20 mouse cellular contexts compared by ENCODE assay signal in genomic region chr3:153975791-153976190, GRCm38 (mm10). TPM values are rescaled to one million over a fixed set of nuclear protein-coding genes. Genes with fewer than 3 reads are reported as not detected.
DNase-seq lines count a peak whose midpoint lies in the region; ATAC-seq lines count a peak whose summit lies in the region.
"Had no signal": no experiment of that assay in that cellular context is flagged by ENCODE, and none has a peak within 500 bp of the region (broad histone marks: within the 10 kb centered on the region; RNA-seq: fewer than 3 reads in every experiment).

No protein-coding gene starts in this region.

- H3K36me3 ChIP-seq in heart, embryonic 11.5 days (ENCODE audit: control insufficient read depth, insufficient read depth, low read length), result no peaks in the 10 kb centered on the region
- no peaks in the 10 kb centered on the region for H3K36me3 ChIP-seq in midbrain, embryonic 14.5 days (ENCODE audit: control insufficient read depth, insufficient read depth, low read length)
- H3K36me3 ChIP-seq in midbrain, embryonic 10.5 days, result no peaks in the 10 kb centered on the region
- no peaks in the 10 kb centered on the region for H3K36me3 ChIP-seq in liver, embryonic 12.5 days
- H3K36me3 ChIP-seq: embryonic facial prominence, embryonic 13.5 days; heart, embryonic 10.5 days; limb, embryonic 12.5 days had no signal

- peaks cover 3% of the 10 kb centered on the region; the same call in 1 of the 2 replicates for H3K4me1 ChIP-seq in heart, embryonic 11.5 days (ENCODE audit: control insufficient read depth, insufficient read depth, low read length)
- peaks cover 14% of the 10 kb centered on the region for H3K4me1 ChIP-seq in midbrain, embryonic 14.5 days (ENCODE audit: control insufficient read depth, insufficient read depth, low read length)
- peaks cover 31% of the 10 kb centered on the region for H3K4me1 ChIP-seq in midbrain, embryonic 10.5 days
- 0 out of 2 replicates have a peak, but pooled peaks cover 6% of the 10 kb centered on the region for H3K4me1 ChIP-seq in liver, embryonic 12.5 days

- no peak overlapping the region for H3K4me2 ChIP-seq in heart, embryonic 11.5 days
- peak overlapping the region; percentile 86 for H3K4me2 ChIP-seq in midbrain, embryonic 14.5 days (ENCODE audit: low read length)
- H3K4me2 ChIP-seq in liver, embryonic 12.5 days, result no peak overlapping the region
- H3K4me2 ChIP-seq: embryonic facial prominence, embryonic 13.5 days; limb, embryonic 12.5 days; liver, embryonic 11.5 days had no signal

- no peaks in the 10 kb centered on the region for H3K9me3 ChIP-seq in heart, embryonic 11.5 days (replicated peaks; ENCODE audit: control insufficient read depth, low read length)
- no peaks in the 10 kb centered on the region for H3K9me3 ChIP-seq in midbrain, embryonic 14.5 days (ENCODE audit: control insufficient read depth, low read length)
- H3K9me3 ChIP-seq in midbrain, embryonic 10.5 days (replicated peaks), result no peaks in the 10 kb centered on the region
- no peaks in the 10 kb centered on the region for H3K9me3 ChIP-seq in liver, embryonic 12.5 days (replicated peaks)
- H3K9me3 ChIP-seq: embryonic facial prominence, embryonic 13.5 days; heart, embryonic 10.5 days; limb, embryonic 12.5 days had no signal

- DNase-seq in heart, adult 11 months, result peak; percentile 9
- no peak for DNase-seq in midbrain, embryonic 14.5 days
- DNase-seq in midbrain, embryonic 10.5 days (ENCODE audit: low spot score), result no peak
- DNase-seq: adrenal gland, postnatal 10 days; cerebellum, adult 2 months; embryo, embryonic 11 days; gastrocnemius, postnatal 36 days; kidney, postnatal 25 days; lung, adult 18-20 months; lung, postnatal 10 days had no signal

- WGBS in heart, embryonic 11.5 days (ENCODE audit: insufficient replicate concordance), result 70% methylated on average over 7 of the region's 7 CpGs
- WGBS in midbrain, embryonic 14.5 days, result 70% methylated on average over 7 of the region's 7 CpGs
- WGBS in midbrain, embryonic 10.5 days, result 76% methylated on average over 7 of the region's 7 CpGs
- 46% methylated on average over 7 of the region's 7 CpGs for WGBS in liver, embryonic 12.5 days (ENCODE audit: insufficient replicate concordance)

- ATAC-seq in heart, embryonic 11.5 days (replicated peaks; ENCODE audit: insufficient number of reproducible peaks, low FRiP score, low TSS enrichment), result no peak
- ATAC-seq in midbrain, embryonic 14.5 days (ENCODE audit: low FRiP score, low TSS enrichment), result no peak
- ATAC-seq in common myeloid progenitor, adult 5-6 weeks (replicated peaks; ENCODE audit: low read depth, poor library complexity, severe bottlenecking), result peak; percentile 24; the same call in 1 of the 2 replicates
- ATAC-seq in megakaryocyte progenitor cell, adult 5-6 weeks (replicated peaks; ENCODE audit: poor library complexity), result peak; percentile 64
- no peak for ATAC-seq in liver, embryonic 12.5 days
- ATAC-seq: intestine, postnatal 0 days had no signal

- no peak overlapping the region for H3K4me3 ChIP-seq in heart, embryonic 11.5 days (ENCODE audit: low read depth, low read length)
- H3K4me3 ChIP-seq in midbrain, embryonic 14.5 days (replicated peaks; ENCODE audit: low read depth, low read length), result no peak overlapping the region
- no peak overlapping the region for H3K4me3 ChIP-seq in midbrain, embryonic 10.5 days
- H3K4me3 ChIP-seq in liver, embryonic 12.5 days, result no peak overlapping the region
- H3K4me3 ChIP-seq: embryonic facial prominence, embryonic 13.5 days; heart, embryonic 10.5 days; limb, embryonic 12.5 days had no signal

- H3K9ac ChIP-seq in heart, embryonic 11.5 days (ENCODE audit: low read depth, low read length), result no peak overlapping the region
- no peak overlapping the region for H3K9ac ChIP-seq in midbrain, embryonic 14.5 days (replicated peaks; ENCODE audit: low read length)
- no peak overlapping the region for H3K9ac ChIP-seq in liver, embryonic 12.5 days
- H3K9ac ChIP-seq: embryonic facial prominence, embryonic 13.5 days; limb, embryonic 12.5 days had no signal

- no peak overlapping the region for H3K27ac ChIP-seq in heart, embryonic 11.5 days (ENCODE audit: low read depth, low read length)
- H3K27ac ChIP-seq in midbrain, embryonic 14.5 days (replicated peaks; ENCODE audit: low read depth, low read length), result no peak overlapping the region
- H3K27ac ChIP-seq in midbrain, embryonic 10.5 days (replicated peaks), result no peak overlapping the region
- no peak overlapping the region for H3K27ac ChIP-seq in liver, embryonic 12.5 days
- H3K27ac ChIP-seq: embryonic facial prominence, embryonic 13.5 days; heart, embryonic 10.5 days; limb, embryonic 12.5 days; stomach, postnatal 0 days had no signal

- peaks cover 30% of the 10 kb centered on the region for H3K27me3 ChIP-seq in heart, embryonic 11.5 days (ENCODE audit: control insufficient read depth, insufficient read depth, low read length)
- H3K27me3 ChIP-seq in midbrain, embryonic 14.5 days (ENCODE audit: control insufficient read depth, insufficient read depth, low read length), result no peaks in the 10 kb centered on the region
- H3K27me3 ChIP-seq in midbrain, embryonic 10.5 days (ENCODE audit: low read depth, poor library complexity, severe bottlenecking), result peaks cover 56% of the 10 kb centered on the region
- peaks cover 76% of the 10 kb centered on the region for H3K27me3 ChIP-seq in liver, embryonic 12.5 days (replicated peaks)

RNA-seq across cellular contexts. Expression of gene Slc44a5, which starts 2.6 kb away (rescaled TPM):
- polyA plus RNA-seq in heart, embryonic 11.5 days (2014; fragmentation: Nextera tagmentation; extraction: Ambion mirVana), result 1.8 TPM in 2 replicates
- 14.3 and 15.5 TPM in 2 replicates for polyA plus RNA-seq in midbrain, embryonic 14.5 days (2014; fragmentation: Nextera tagmentation; extraction: Ambion mirVana)
- 3.6 and 4.2 TPM in 2 replicates for polyA plus RNA-seq in midbrain, embryonic 10.5 days (2016; fragmentation: Nextera tagmentation; extraction: Ambion mirVana)
- total RNA-seq in common myeloid progenitor, adult 5-6 weeks (2017), result not detected in 2 replicates
- not detected in 2 replicates for total RNA-seq in megakaryocyte progenitor cell, adult 5-6 weeks (2015)
- not detected in 2 replicates for total RNA-seq in megakaryocyte progenitor cell, adult 5-6 weeks (2017)
- 0.20 and 0.36 TPM in 2 replicates for polyA plus RNA-seq in liver, embryonic 12.5 days (2016; fragmentation: Nextera tagmentation; extraction: Ambion mirVana)

RNA-seq across cellular contexts. Expression of gene Acadm, which starts 31.4 kb away (rescaled TPM):
- polyA plus RNA-seq in heart, embryonic 11.5 days (2014; fragmentation: Nextera tagmentation; extraction: Ambion mirVana), result 160 and 165 TPM in 2 replicates
- polyA plus RNA-seq in midbrain, embryonic 14.5 days (2014; fragmentation: Nextera tagmentation; extraction: Ambion mirVana), result 46.8 and 52.7 TPM in 2 replicates
- polyA plus RNA-seq in midbrain, embryonic 10.5 days (2016; fragmentation: Nextera tagmentation; extraction: Ambion mirVana), result 44.4 and 53.5 TPM in 2 replicates
- 253 and 277 TPM in 2 replicates for total RNA-seq in common myeloid progenitor, adult 5-6 weeks (2017)
- total RNA-seq in megakaryocyte progenitor cell, adult 5-6 weeks (2015), result 65.5 and 70.0 TPM in 2 replicates
- total RNA-seq in megakaryocyte progenitor cell, adult 5-6 weeks (2017), result 216 TPM in 2 replicates
- polyA plus RNA-seq in liver, embryonic 12.5 days (2016; fragmentation: Nextera tagmentation; extraction: Ambion mirVana), result 51.7 and 53.4 TPM in 2 replicates

Comparison
In these comparisons a context has a peak if more than half of its experiments do, and no peak if none do; other contexts are left out.
1. ATAC-seq: peak in common myeloid progenitor, adult 5-6 weeks (single experiment) and megakaryocyte progenitor cell, adult 5-6 weeks (single experiment); none in heart, embryonic 11.5 days (single experiment), midbrain, embryonic 14.5 days (single experiment) and liver, embryonic 12.5 days (single experiment).